Mouse (Mus musculus) neural tube, embryonic 15.5 days (tissue): ENCODE results near the gene Kif13a. TPM values are rescaled to one million over a fixed set of nuclear protein-coding genes. Genes with fewer than 3 reads are reported as not detected.
A peak's percentile ranks its signal among the peaks of the same experiment; 100 is the strongest.

ENCODE experiments used
- ATAC-seq: fragments of 200-750 bp; cut with Nextera tagmentation; 2 replicates; pipeline ENCODE4 v1.8.0; 2017; ENCODE audit warnings: mild to moderate bottlenecking, moderate TSS enrichment, moderate library complexity; ENCODE audit not compliant: low FRiP score
- H3K27ac ChIP-seq: fragments of 300-500 bp; sonication (generic); replicated peaks from 2 replicates; pipeline ENCODE4 v1.5.1; 2015; ENCODE audit warnings: mild to moderate bottlenecking, inconsistent platforms
- H3K27me3 ChIP-seq: fragments of 300-500 bp; sonication (generic); replicated peaks from 2 replicates; pipeline ENCODE4 v1.6.1; 2015; ENCODE audit warnings: inconsistent platforms
- H3K36me3 ChIP-seq: fragments of 300-500 bp; sonication (generic); 2 replicates; pipeline ENCODE4 v1.6.1; 2015; ENCODE audit warnings: inconsistent platforms
- H3K4me1 ChIP-seq: fragments of 300-500 bp; sonication (generic); 2 replicates; pipeline ENCODE4 v1.6.1; 2015; ENCODE audit warnings: inconsistent platforms
- H3K4me2 ChIP-seq: fragments of 300-500 bp; sonication (generic); 2 replicates; pipeline ENCODE4 v1.6.1; 2015; ENCODE audit warnings: inconsistent platforms, mild to moderate bottlenecking, moderate library complexity
- H3K4me3 ChIP-seq: fragments of 300-500 bp; sonication (generic); replicated peaks from 2 replicates; pipeline ENCODE4 v1.5.1; 2015; ENCODE audit warnings: mild to moderate bottlenecking, inconsistent platforms
- H3K9ac ChIP-seq: fragments of 300-500 bp; sonication (generic); replicated peaks from 2 replicates; pipeline ENCODE4 v1.6.1; 2015; ENCODE audit warnings: mild to moderate bottlenecking, inconsistent platforms
- H3K9me3 ChIP-seq: fragments of 300-500 bp; sonication (generic); replicated peaks from 2 replicates; pipeline ENCODE4 v1.6.1; 2016; ENCODE audit warnings: inconsistent platforms
- WGBS: fragments of 180-500 bp; shearing (Covaris S2); methylation state at CpG from one replicate; pipeline ENCODE4 v1.1.7; 2015; ENCODE audit warnings: mixed read lengths; 5-methylcytosine and 5-hydroxymethylcytosine counted together
- polyA plus RNA-seq: library from polyadenylated mRNA; unstranded; fragments of >200 nt; fragmentation: Nextera tagmentation; extraction: Ambion mirVana; gene quantifications from 2 replicates; pipeline ENCODE4 v1.2.1, GENCODE M21; 2015

Gene Kif13a
- polyA plus RNA-seq, 1 experiment from 2014 or later: 10.2 TPM

DNA sequence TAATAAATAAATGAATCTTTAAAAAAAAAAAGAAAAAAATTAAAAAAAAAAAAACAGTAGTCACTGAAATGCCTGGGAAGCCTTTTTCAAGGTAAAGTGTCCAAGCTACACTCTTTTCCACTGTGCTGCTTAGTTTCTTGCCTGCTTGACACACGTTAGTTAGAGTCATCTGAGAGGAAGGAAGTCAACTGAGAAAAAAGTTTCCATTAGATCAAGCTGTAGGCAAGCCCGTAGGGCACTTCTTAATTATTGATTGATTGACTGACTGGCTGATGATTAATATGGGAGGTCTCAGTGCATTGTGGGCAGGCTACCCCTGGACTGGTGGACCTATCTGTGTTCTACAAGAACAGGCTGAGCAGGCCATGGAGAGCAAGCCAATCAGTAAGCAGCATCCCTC is 9.9 kb downstream of the Kif13a start:
- H3K4me2 ChIP-seq: no peak overlapping the region
- WGBS: 94% methylated on average over 2 of the region's 2 CpGs

DNA sequence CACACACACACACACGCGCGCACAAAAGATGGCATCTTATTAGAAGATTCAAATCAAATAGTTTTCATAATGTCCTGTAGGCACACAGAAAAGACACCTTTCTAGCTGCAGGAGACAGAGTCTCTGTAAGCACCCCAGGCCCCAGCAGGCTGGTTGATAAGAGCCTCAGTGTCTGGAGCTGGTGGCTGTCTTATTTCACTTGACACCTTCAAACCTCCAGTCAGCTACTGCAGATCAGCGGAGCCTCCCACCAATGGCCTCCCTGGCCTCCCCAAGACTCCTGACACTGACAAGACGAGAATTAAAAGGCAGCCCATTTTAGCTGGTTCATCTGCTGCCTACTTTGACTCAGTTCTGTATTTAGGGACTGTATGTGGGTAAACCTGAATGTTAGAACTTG is 11.2 kb downstream of the Kif13a start:
- Histone ChIP-seq H3K27ac (no peak overlapping the region), H3K9ac (no peak overlapping the region), H3K4me3 (no peak overlapping the region), H3K4me2 (no peak overlapping the region), H3K27me3 (no peaks in the 10 kb centered on the region), H3K4me1 (no peaks in the 10 kb centered on the region), H3K36me3 (no peaks in the 10 kb centered on the region), H3K9me3 (no peaks in the 10 kb centered on the region)
- ATAC-seq: no peak
- 85% methylated on average over 5 of the region's 5 CpGs for WGBS

More for the DNA sequence above, 9.9 kb downstream of the Kif13a start:
- Histone ChIP-seq H3K9me3 (no peaks in the 10 kb centered on the region), H3K4me3 (no peak overlapping the region), H3K36me3 (no peaks in the 10 kb centered on the region), H3K27ac (no peak overlapping the region), H3K4me1 (no peaks in the 10 kb centered on the region), H3K27me3 (no peaks in the 10 kb centered on the region), H3K9ac (no peak overlapping the region)
- ATAC-seq: no peak

DNA sequence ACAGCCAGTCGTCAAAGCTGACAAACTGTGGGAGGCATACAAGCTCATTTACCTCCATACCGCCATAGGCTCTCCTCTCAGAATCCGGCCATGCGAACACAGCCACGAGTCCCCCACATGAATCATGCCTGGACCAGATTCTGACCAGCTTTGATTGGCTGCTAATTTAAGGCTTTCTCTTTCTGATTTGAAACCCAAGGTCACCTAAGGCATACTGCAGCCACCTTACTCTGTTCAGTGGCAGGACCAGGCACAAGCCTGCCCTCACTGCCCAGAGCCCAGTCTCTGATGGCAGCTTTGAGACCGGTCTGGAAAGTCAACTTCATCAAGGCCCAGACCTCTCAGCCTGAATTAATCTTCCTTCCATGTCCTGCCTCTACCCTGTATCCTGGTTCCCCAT is 17.7 kb downstream of the Kif13a start:
- no peaks in the 10 kb centered on the region for H3K36me3 ChIP-seq
- H3K27me3 ChIP-seq: no peaks in the 10 kb centered on the region

DNA sequence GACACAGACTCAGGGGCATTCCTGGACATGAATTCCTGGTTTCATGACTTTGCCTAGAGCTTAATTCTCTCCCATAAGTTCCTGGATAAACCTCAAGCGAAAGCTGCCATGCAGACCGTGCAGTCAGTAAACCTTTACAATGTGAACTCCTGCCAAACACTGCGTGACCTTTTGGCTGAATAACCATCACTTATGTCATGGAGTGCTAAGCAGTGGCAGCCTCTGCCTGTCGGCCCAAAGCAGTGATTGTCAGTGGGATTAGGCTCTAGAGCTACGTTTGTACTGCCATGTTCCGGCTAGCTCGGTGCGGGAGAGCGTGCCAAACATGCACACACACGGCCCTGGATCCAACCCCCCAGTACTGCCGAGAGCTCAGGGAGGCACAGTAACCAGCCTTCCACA is 18.6 kb downstream of the Kif13a start:
- peaks cover 36% of the 10 kb centered on the region for H3K4me1 ChIP-seq
- no peaks in the 10 kb centered on the region for H3K36me3 ChIP-seq
- no peak overlapping the region for H3K4me3 ChIP-seq
- no peak overlapping the region for H3K27ac ChIP-seq
- no peaks in the 10 kb centered on the region for H3K9me3 ChIP-seq
- ATAC-seq: 0 out of 2 replicates have a peak, but pooled peaks have one; percentile 47
- no peak overlapping the region for H3K4me2 ChIP-seq
- 34% methylated on average over 11 of the region's 11 CpGs for WGBS
- H3K27me3 ChIP-seq: no peaks in the 10 kb centered on the region
- no peak overlapping the region for H3K9ac ChIP-seq

More for the DNA sequence above, 17.7 kb downstream of the Kif13a start:
- no peak overlapping the region for H3K9ac ChIP-seq
- H3K4me3 ChIP-seq: no peak overlapping the region
- H3K4me2 ChIP-seq: no peak overlapping the region
- ATAC-seq: no peak
- H3K9me3 ChIP-seq: no peaks in the 10 kb centered on the region
- H3K4me1 ChIP-seq: peaks cover 36% of the 10 kb centered on the region
- no peak overlapping the region for H3K27ac ChIP-seq
- 53% methylated on average over 6 of the region's 6 CpGs for WGBS

DNA sequence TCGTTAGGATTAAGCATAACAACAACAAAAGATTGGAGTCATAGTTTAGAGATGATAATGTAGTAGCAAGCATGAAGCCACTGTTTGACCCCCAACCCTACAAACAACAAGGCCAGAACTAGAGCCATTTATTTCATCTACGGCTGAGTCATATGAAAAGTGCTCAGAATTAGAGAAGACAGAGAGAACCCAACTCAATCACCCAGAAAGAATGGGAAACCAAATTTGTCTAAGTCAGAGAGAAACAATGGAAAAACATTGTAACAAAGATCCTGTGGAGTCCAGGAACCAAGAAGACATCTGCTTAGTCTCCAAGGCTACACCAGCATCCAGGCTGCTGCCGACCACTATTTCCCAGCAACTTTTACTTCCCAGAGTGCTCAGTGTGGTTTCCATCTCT is 19.7 kb downstream of the Kif13a start:
- no peak overlapping the region for H3K4me3 ChIP-seq
- no peak overlapping the region for H3K9ac ChIP-seq
- no peak for ATAC-seq
- H3K27me3 ChIP-seq: no peaks in the 10 kb centered on the region
- no peaks in the 10 kb centered on the region for H3K36me3 ChIP-seq
- 53% methylated on average over 3 of the region's 3 CpGs for WGBS
- H3K4me2 ChIP-seq: no peak overlapping the region
- peaks cover 36% of the 10 kb centered on the region for H3K4me1 ChIP-seq
- no peak overlapping the region for H3K27ac ChIP-seq
- no peaks in the 10 kb centered on the region for H3K9me3 ChIP-seq

DNA sequence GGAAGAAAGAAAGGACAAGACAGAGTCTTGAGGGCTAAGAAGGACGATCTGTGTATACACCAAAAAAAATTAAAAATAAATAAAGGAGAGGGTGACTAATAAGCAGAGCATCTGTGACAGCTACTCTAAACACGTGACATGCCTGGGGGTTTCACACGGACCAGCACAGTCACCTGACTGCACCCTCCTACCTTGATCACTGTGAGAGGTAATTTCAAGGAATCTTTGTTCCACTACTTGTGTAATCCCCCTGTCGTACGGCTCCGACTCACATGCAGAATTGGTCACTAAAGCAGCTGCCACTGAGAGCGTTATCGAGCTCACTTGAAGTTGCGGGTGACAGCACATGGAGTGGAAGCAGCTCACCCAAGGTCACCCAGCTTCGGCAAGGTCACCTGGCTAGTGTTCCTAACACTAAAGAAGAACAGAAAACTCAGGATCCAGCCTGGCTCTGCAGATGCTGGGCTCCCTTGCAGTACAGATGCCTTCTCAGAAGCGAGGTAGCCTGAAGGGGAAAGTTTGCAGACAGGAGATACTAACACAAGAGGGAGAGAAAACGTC is 20.6 kb downstream of the Kif13a start:
- Histone ChIP-seq H3K9me3 (no peaks in the 10 kb centered on the region), H3K4me2 (no peak overlapping the region), H3K9ac (no peak overlapping the region), H3K36me3 (no peaks in the 10 kb centered on the region), H3K27me3 (no peaks in the 10 kb centered on the region), H3K27ac (no peak overlapping the region), H3K4me1 (peaks cover 36% of the 10 kb centered on the region), H3K4me3 (no peak overlapping the region)
- no peak for ATAC-seq
- 84% methylated on average over 12 of the region's 12 CpGs for WGBS

DNA sequence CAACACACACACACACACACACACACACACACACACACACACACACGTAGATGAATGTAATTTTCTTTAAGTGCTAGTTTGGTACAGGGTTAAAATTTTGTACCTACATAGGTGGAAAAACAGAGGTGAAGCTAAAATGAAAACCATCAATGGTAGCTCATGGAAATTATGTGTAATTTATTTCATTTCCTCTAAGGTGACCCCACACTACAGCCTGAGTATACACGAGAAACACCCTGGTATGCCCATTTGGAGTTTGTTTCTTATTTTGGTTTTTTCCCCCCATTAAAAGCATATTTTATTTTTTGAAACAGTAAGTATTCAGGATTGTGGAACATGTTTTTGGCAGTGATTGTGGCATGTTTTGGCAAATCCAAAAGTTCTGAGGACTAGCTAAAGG is 21.3 kb downstream of the Kif13a start:
- no peak overlapping the region for H3K4me2 ChIP-seq
- WGBS: 79% methylated on average over 2 of the region's 2 CpGs
- peaks cover 36% of the 10 kb centered on the region for H3K4me1 ChIP-seq
- H3K27me3 ChIP-seq: no peaks in the 10 kb centered on the region
- H3K9ac ChIP-seq: no peak overlapping the region
- H3K9me3 ChIP-seq: no peaks in the 10 kb centered on the region
- no peak overlapping the region for H3K4me3 ChIP-seq
- H3K27ac ChIP-seq: no peak overlapping the region
- ATAC-seq: no peak
- no peaks in the 10 kb centered on the region for H3K36me3 ChIP-seq

DNA sequence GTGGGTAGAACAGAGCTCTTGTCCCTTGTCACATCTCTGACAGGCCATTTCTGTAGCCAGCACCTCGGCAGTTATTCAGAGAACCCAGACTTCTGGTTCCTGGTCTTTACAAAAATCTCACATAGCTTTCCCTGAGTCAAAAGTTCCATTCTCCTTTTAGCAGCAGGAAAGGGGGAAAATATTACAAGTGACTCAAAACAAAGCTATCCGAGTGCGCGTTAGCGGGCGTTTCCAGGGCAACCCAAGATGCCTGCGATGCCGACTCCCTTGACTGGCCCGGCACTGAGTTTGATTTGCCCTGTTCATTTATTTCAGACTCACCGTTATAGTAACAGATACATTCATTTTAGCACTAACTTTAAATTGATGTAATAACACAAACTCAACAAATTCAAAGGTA is 21.8 kb downstream of the Kif13a start:
- Histone ChIP-seq H3K4me3 (no peak overlapping the region), H3K4me1 (peaks cover 36% of the 10 kb centered on the region), H3K4me2 (no peak overlapping the region), H3K9ac (no peak overlapping the region), H3K9me3 (no peaks in the 10 kb centered on the region), H3K27me3 (no peaks in the 10 kb centered on the region), H3K36me3 (no peaks in the 10 kb centered on the region), H3K27ac (no peak overlapping the region)
- 29% methylated on average over 10 of the region's 10 CpGs for WGBS
- no peak for ATAC-seq

DNA sequence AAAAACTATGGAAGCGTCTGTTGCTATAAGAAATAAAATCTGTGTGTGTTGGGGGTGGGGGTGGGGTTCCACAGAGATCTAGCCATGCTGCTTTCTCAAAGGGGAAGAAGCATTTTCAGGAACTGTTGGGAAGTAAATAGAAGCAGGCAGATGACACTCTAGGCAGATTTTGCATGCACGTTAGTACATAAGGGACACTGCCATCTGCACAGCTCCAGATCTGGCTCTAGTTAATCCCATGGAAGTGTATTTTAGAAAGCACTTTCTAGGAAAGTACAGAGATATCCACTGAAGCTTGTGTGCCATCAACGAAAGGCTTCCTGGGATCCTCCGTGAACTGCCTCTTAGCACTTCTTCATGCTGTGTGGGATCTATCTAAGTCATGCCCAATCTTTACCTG is 22.6 kb downstream of the Kif13a start:
- Histone ChIP-seq H3K27me3 (no peaks in the 10 kb centered on the region), H3K36me3 (no peaks in the 10 kb centered on the region), H3K9ac (no peak overlapping the region), H3K4me2 (no peak overlapping the region), H3K4me1 (peaks cover 34% of the 10 kb centered on the region), H3K4me3 (no peak overlapping the region), H3K27ac (no peak overlapping the region), H3K9me3 (no peaks in the 10 kb centered on the region)
- ATAC-seq: no peak
- WGBS: 83% methylated on average over 4 of the region's 4 CpGs

DNA sequence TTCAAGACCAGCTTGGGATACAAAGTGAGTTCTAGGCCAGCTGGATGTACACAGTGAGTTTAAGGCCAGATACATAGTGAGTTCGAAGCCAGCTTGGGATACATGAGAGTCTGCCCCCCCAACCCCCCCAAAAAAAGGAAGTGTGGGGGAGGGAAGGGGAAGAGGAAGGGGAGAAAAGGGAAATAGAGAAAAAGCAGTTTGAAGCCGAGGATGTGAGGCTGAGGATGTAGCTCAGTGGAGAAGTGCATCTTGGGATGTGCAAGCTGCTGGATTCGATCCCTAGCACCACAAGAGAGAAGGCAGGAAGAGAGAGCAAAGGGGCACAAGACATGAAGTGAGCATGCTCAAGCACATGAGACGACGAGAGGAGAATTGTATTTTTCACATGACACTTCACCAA is 23.7 kb downstream of the Kif13a start:
- H3K27me3 ChIP-seq: no peaks in the 10 kb centered on the region
- no peak for ATAC-seq
- no peak overlapping the region for H3K4me3 ChIP-seq
- H3K4me1 ChIP-seq: peaks cover 23% of the 10 kb centered on the region
- WGBS: 91% methylated on average over 5 of the region's 5 CpGs
- no peak overlapping the region for H3K4me2 ChIP-seq
- no peak overlapping the region for H3K27ac ChIP-seq
- H3K36me3 ChIP-seq: no peaks in the 10 kb centered on the region
- no peak overlapping the region for H3K9ac ChIP-seq
- no peaks in the 10 kb centered on the region for H3K9me3 ChIP-seq

DNA sequence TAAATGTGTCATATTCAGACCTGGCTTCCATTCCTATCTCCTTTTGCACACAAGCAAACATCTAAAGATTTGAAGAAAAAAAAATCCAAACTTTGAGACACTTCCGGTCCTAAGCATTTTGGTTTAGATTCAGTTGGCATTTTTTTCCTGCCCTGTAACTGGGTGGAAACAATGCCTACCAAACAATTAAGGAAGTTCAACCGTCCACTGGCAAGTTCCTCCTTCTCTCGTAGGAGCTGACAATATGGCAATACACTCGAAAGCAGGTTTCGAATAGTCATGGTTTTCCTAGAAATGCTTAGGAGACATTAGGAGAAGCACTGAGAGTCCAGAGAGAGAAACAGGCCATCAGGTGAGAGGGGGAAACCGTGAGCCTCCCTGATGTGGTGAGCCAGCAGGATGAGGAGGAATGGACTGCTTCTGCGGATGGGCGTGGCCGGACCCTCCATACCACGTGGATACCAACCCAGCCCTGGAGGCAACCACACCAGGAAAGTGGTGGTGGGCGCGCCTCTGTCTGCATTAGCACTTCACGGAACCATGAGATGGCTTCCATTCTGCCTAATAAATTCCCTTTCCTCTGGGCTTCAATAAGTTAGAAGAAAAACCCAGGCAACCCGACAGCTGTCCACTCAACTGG is 24.6 kb downstream of the Kif13a start:
- Histone ChIP-seq H3K9ac (no peak overlapping the region), H3K27me3 (no peaks in the 10 kb centered on the region), H3K9me3 (no peaks in the 10 kb centered on the region), H3K36me3 (no peaks in the 10 kb centered on the region), H3K4me3 (no peak overlapping the region), H3K4me2 (no peak overlapping the region), H3K4me1 (peaks cover 18% of the 10 kb centered on the region), H3K27ac (no peak overlapping the region)
- no peak for ATAC-seq
- 89% methylated on average over 14 of the region's 14 CpGs for WGBS

DNA sequence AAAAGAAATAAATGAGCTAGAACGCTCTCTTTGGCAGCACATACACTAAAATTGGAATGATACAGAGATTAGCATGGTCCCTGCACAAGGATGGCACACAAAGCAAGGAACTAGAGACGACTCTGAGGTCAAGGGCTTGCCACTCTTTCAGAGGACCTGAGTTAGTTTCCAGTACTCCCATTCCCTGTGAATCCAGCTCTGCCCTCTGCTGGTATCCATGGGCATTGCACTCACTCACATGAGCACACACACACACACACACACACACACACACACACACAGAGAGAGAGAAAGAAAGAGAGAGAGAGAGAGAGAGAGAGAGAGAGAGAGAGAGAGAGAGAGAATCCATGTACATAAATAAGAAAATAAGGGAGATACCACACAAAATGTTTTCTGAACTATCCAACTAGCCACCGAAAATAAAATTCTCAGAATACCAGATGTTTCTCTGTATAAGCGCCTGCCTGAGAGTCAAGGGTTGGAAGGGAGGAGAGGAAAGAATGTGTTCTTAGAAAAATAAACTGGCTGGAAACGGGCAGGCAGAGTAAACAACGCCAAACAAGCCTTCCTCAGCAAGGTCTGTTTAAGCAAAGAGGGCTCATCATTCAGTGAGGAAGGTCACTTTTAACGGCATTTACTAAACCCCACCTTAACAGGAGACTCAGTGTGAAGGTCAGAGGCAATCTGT is 27.0 kb downstream of the Kif13a start:
- WGBS: 88% methylated on average over 7 of the region's 7 CpGs
- H3K4me3 ChIP-seq: no peak overlapping the region
- no peak overlapping the region for H3K9ac ChIP-seq
- H3K27me3 ChIP-seq: no peaks in the 10 kb centered on the region
- no peak overlapping the region for H3K27ac ChIP-seq
- peaks cover 4% of the 10 kb centered on the region for H3K4me1 ChIP-seq
- H3K4me2 ChIP-seq: no peak overlapping the region
- H3K9me3 ChIP-seq: no peaks in the 10 kb centered on the region
- ATAC-seq: no peak
- no peaks in the 10 kb centered on the region for H3K36me3 ChIP-seq
